Mouse (Mus musculus) layer of hippocampus, postnatal 25 days (tissue): ENCODE results near the gene Gm49403. TPM values are rescaled to one million over a fixed set of nuclear protein-coding genes. Genes with fewer than 3 reads are reported as not detected.

Experiments
- DNase-seq, 2 experiments: peaks; one replicate each; pipeline ENCODE4 v3.0.0; 2022; ENCODE audit warnings: mixed read lengths in 2 of 2, low spot score in 1 of 2; ENCODE audit errors: extremely low spot score in 1 of 2
- microRNA-seq, 2 experiments: library from miRNA; unstranded; fragments of <30 nt; microRNA quantifications; one replicate each; pipeline ENCODE4 v1.2.0; 2021
- total RNA-seq, 2 experiments: library from RNA; stranded (reverse); gene quantifications; 2 replicates each; pipeline ENCODE4 v1.2.3; 2021

The Gm49403 gene
- total RNA-seq, 2 experiments from 2014 or later, result not detected

DNA sequence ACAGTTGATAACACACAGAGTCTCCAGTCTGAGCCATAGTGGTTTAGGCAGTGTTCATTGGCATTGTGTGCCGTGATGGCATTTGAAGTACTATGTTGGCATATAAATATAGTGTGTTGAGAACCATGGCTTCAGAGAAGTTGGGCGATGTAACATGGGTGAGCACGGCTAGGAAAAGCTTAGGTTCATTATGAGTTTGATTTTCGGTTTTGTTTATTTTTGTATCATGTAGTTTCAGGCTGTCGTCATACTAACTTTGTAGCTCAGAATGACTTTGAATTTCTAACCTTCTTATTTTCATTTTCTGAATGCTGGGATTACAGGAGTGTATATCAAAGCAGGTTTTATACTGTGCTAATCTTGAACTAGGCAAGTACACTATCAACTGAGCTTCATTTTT, 19.7 kb downstream of the Gm49403 start:
- no peak for DNase-seq

DNA sequence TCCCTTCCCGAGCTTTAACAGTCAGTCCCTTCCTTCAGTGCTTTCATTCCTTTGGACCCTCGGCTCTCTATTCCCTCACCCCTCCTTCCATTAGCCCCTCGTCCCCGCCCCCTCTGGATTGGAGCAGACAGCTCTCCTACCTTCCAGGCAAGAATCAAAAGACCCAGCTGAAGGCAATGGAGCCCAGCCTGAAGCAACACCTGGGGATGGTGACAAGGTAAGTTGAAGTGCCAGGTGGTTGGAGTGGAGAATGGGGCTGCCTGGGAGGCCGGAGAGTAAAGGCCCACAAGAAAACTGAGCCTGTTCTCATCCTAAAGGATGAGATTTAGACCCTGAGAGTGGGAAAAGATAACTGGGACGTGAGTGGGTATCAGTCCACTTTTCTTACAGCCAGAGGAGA, 24.8 kb downstream of the Gm49403 start:
- no peak for DNase-seq

DNA sequence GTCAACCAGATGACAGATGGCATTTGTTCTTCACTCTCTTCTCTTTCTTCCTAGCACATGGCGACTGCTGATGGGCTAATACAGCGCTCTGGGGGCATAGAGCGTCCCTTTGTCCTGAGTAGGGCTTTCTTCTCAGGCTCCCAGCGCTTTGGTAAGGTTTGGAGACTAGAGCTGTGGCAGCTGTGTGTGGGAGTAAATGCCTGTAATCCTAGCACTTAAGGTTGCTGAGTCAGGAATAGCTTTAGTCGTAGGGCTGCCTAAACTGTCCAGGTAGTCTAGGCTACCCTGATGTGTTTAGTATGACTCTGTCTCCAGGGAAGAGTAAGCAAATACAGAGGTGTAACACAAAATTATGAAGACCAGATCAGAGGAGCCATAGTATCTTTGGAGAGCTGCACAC, 28.1 kb downstream of the Gm49403 start:
- DNase-seq, result no peak

DNA sequence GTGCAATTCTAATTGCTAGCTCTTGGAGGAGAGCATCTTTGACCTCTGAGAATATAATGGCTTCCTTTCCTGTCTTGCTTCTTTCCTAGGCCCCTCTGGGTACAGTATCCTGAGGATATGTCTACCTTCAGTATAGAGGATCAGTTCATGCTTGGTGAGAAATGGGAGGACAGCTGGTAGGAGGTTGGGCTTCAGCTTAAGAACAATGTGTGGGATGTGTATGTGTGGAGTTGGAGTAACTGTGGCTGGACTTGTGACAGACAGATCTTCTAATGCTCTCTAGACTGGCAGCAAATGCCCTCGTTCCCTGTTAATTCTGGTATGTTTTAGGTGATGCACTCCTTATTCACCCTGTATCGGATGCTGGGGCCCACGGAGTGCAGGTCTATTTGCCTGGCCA, 30.5 kb downstream of the Gm49403 start:
- no peak for DNase-seq

DNA sequence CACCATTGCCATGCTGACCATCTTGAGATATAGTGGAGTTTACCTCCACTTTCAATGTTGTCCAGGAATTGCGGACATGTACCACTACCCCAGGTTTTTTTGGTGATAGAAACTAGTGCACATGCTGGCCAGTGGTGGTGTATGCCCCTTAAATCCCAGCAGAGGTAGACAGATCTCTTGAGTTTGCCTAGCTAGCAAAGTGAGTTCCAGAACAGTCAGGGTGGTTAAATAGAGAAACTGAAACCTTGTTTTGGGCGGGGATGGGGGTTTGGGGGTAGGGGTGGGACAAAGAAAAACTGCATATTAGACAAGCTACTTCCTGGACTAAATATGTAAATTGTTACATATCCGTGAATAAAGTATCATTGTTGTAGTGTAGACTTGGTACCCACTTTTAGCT, 35.3 kb downstream of the Gm49403 start:
- no peak for DNase-seq

DNA sequence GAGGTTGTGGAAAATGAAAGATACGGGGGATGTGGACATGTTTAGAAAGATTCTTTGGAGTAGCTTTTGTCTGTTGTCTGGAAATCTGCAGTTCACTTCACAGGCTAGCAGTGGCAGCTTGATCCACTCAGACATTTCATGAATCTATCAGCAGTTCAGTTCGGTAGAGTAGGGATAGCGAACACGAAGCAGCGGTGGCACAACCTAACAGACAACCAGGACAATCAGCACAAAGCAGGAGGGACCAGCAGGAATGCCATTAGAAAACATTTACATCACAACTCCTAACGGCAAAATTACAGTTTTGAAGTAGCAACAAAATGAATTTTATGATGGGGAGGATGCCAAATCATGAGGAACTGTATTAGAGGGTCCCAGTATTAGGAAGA, 35.9 kb downstream of the Gm49403 start:
- no peak for DNase-seq

DNA sequence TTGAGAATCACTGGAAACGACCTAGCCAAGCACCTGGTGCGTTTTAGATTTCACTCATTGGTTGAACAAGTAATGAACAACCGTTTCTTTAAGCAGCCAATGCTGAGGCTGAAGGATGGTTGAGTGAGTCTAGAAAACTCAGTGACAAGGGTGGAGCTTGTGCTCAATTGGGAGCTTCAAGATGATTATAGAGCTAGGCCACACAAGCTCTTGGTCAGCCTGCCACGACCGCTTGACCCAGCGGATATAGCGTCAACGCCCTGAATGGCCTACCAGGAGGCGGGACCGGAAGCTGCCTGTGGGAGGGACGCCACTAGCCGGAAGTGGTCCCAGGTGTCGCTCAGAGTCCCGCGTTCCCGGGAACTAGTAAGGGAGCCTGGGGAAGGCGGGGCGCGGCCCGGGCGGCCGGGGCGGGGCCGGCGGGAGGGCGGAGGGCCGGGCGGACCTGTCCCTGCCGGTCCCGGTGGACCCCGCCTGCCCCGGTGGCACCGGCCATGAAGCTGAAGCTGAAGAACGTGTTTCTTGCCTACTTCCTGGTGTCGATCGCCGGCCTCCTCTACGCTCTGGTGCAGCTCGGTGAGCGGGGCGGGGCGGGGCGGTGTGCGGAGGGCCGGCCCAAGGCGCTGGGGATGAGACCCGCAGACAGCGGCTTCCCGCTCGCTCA, 36.5 kb downstream of the Gm49403 start, which contains the start of gene B3gat3:
B3gat3 (plus strand) TSS at position 302 of the 664 bp plus-strand sequence.
- DNase-seq, result peak; percentile 85 to 90

DNA sequence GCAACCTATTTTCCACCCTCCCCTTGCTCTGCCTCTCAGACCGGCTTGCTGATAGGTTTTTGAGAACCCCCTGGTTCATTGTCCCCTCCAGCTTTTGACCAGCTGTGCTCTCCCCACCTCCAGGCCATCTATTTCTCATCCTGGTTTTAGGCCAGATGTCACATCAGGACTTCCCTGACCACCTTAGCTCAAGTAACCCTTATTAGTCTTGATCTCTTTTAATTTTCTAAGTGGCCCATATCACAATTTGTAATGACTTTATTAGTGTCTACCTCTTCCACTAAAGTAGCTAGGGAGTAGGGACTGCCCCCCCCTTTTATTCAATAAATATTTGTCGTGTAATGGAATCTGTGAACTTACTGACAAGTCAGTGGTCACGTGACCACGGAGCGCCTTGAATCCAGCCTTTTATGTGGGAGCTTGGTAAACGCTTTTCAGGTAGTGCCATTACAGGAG, 37.1 kb downstream of the Gm49403 start:
- no peak for DNase-seq

DNA sequence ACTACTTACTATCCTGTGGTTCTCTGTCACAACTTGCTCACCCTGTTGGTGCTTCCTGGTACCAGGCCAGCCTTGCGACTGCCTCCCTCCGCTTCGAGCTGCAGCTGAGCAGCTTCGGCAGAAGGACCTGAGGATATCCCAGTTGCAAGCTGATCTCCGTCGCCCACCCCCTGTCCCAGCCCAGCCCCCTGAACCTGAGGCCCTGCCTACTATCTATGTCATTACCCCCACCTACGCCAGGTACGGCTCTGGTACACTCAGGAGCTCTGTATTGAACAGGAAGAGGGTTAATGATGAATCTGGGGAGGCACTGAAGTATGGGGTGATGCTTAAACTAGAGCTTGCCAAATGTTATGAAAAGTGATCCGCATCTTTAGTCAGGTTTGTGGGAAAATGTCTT, 38.0 kb downstream of the Gm49403 start:
- no peak for DNase-seq

DNA sequence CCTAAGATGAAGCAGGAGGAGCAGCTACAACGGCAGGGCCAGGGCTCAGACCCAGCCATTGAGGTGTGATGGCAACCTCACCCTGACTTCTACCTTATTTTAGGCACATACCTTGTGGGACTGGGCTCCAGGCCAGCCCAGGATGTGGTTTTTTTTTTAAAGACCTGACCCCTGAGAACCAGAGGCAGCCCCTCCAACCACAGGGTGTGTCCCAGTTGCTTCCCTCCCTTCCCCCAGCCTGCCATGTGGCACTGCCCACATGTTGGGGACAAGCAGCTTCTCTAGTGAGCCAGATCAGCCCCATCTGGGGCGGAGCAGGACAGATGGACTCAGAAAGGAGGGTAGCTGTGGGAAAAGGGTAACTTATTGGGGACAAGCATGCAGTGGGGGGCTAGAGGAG, 43.0 kb downstream of the Gm49403 start:
- no peak for DNase-seq

DNA sequence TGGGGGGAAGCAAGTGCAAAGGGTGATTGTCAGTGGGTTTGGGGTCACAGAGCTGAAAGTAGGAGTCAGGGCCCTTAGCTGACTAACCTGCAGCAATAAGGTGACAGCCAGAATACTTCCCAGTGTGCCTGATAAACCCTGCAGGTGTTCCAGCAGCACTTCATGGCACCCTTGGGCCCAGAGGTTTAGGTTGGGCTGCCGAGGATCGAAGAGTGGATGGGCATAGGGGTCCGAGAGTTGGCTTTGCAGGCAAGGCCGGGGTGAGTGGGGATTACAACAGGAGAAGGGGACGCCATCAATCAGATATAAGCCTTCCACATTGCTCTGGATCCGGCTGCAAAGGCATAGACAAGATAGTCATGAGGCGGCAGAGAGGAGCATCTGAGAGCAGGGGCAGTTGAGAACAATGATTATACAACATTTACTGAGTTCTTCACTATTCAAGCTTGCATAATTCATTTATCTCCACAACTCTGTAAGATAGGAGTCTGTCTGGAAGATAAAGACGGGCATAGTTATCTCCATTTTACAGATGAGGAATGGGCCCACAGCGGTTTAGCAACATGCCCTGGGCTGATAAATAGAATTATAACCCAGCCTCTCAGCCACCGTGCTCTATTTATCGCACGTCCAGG, 44.3 kb downstream of the Gm49403 start:
- DNase-seq, result no peak

DNA sequence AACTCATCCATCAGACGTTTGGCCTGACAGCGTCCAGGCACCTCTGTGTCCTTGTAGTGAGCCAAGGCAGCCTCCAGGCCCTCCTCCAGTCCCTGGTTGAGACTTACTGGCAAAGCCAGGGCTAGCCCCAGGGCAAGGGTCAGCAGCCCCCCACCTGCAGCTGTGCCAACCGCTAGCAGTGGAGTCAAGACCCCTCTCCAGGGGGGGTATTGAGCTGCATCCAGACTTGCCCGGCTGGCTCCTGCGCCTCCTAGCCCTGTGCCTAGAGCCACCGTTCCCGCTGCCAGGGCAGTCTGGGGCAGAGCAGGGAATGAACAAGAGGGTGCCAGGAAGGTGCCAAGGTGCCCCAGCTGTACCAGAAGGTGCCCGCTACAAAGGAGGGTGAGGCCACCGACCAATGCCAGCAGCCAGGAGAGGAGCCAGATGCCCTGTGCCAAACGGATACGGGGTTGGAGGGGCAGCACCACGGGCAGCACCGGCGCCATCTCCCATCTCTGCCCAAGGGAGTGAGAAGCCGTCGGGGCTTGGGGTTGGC, 45.0 kb downstream of the Gm49403 start:
- DNase-seq, result no peak

DNA sequence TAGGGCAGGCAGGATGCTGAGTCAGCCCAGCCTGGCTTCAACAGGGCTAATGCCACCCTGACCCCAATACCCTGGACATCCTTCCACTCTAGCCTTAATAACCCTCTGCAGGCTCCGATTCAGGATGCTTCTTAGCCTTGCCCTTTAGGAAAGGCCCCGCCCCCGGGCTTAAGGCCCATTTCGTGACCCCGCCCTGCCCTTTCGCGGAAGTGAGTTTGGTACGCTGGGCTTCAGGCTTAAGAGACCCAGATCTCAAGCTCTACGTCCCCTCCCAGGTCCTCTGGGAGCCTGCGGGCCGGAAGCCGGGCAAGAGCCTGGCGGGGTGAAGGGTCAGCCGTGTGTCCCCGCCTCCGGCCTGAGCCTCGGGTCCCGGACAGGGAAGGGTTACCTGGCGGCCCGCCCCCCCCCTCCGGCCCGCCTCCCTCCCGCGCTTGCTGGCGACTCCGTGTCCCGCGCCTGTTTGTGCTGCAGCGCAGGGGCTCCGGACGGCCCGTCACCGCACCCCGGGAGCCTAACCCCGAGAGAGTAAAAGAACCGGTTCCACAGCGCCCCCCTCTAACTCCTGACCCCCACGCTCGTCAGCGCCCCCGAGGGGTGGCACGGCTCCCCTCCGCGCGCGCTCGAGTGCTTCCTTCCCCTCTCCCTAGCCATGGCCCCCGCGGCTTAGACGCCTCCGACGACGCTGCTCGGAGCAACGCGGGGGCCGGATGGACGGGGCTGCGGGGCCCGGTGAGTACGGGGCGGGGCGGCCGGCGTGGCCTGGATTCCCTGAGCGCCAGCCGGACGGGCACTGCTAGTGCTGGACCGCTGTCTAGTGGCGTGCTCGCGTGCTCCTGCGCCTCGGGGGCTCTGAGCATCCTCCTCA, 45.7 kb downstream of the Gm49403 start, which contains the start of the genes Rom1 and Eml3:
Rom1 (minus strand) TSS at position 133 of the 865 bp plus-strand sequence.
Eml3 (plus strand) TSS at position 329 of the 865 bp plus-strand sequence.
- DNase-seq, result peak in 1 of 2 experiments; percentile 42

DNA sequence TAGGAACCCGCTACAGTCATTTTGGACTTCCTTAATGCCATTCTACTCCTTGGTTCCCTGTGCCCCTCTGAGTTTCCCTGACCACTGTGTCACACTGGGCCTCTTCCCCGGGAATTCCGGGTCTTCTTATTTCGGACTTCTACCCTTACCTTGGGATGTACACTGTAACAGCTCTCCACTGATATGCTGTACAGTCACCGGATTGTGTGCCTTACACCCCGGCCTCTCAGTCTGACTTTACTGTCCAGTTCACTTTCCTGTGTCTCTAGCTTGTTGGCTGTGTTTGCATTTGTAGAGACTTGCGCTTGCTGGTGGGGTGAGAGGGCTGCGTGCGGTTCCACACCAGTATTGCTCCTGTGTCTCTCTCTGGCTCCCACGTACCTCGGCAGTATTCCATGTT, 46.4 kb downstream of the Gm49403 start:
- no peak for DNase-seq

DNA sequence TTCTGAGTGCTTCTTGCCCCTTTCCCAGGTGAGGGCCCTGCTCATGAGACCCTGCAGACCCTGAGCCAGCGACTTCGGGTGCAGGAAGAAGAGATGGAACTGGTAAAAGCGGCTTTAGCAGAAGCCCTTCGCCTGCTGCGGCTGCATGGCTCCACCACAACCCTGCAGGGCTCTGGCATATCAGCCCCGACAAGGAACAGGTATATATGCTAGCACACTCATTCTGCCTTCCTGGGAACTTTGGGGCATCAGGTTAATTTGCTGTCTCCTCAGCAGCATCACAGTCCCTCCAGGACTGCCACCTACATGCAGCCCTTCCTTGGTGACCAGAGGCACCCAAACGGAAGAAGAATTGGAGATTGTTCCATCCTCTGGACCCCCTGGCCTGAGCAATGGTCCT, 47.0 kb downstream of the Gm49403 start:
- no peak for DNase-seq

DNA sequence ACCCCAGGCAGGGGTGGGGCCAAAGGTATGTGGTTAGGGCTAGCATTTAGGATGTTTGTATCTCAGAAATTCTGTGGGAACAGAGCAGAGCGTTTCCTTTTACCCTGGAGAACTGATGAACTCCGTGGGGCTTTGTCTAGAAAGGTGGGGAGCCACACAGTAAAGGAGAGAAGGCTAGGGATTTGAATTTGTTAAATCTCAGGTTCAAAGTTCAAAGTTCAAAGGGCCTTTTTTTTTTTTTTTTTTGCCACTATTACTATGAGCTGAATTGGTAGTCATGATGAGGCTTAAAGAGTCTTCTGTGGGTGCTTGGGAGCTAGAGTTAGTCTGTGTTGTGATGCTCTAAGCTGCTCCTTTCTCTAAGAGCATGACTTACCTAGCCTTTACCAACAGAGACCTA, 53.0 kb downstream of the Gm49403 start:
- DNase-seq, result no peak

Small RNA genes within 50 kb of the gene (microRNA-seq; reads per million reads assigned to microRNA genes)
- 0 reads per million in 2 experiments for gene Mir5136

Other genes with a start within 250 kb of the Gm49403 start
- gene Chrm1, start 220.1 kb upstream of the Gm49403 start, total RNA-seq, result 100 to 1,000 TPM; 188 to 200 TPM
- 100 to 1,000 TPM; 155 to 170 TPM for gene Slc3a2, start 160.6 kb upstream of the Gm49403 start, total RNA-seq
- 10 to 100 TPM; 43.9 to 53.6 TPM for gene Wdr74, start 148.1 kb upstream of the Gm49403 start, total RNA-seq
- gene 1700092M07Rik, start 143.2 kb upstream of the Gm49403 start, total RNA-seq, result 1 to 10 TPM in 1 of 2 experiments, not detected in 1; 1.5 TPM
- gene Stx5a, start 142.5 kb upstream of the Gm49403 start, total RNA-seq, result 10 to 100 TPM; 59.9 to 70.7 TPM
- gene Nxf1, start 126.9 kb upstream of the Gm49403 start, total RNA-seq, result 10 to 100 TPM; 75.4 to 95.3 TPM
- gene Tmem223, start 112.9 kb upstream of the Gm49403 start, total RNA-seq, result 100 to 1,000 TPM in 1 of 2 experiments, 10 to 100 TPM in 1; 92.1 to 101 TPM
- gene Tmem179b, start 109.5 kb upstream of the Gm49403 start, total RNA-seq, result 10 to 100 TPM in 1 of 2 experiments, 1 to 10 TPM in 1; 8.5 to 10.1 TPM
- gene Taf6l, start 97.5 kb upstream of the Gm49403 start, total RNA-seq, result 10 to 100 TPM; 13.8 to 14.1 TPM
- 100 to 1,000 TPM; 112 to 130 TPM for gene Polr2g, start 85.4 kb upstream of the Gm49403 start, total RNA-seq
- 1 to 10 TPM; 6.4 to 6.6 TPM for gene Zbtb3, start 81.4 kb upstream of the Gm49403 start, total RNA-seq
- 10 to 100 TPM; 35.3 to 36.4 TPM for gene Ttc9c, start 64.6 kb upstream of the Gm49403 start, total RNA-seq
- gene Hnrnpul2, start 63.9 kb upstream of the Gm49403 start, total RNA-seq, result 100 to 1,000 TPM; 109 to 120 TPM
- gene AC129217.1, start 54.2 kb upstream of the Gm49403 start, total RNA-seq, result 1 to 10 TPM in 1 of 2 experiments, not detected in 1; 4.5 TPM
- gene Bscl2, start 46.5 kb upstream of the Gm49403 start, total RNA-seq, result 100 to 1,000 TPM; 103 to 111 TPM
- 100 to 1,000 TPM; 188 to 192 TPM for gene Gng3, start 44.7 kb upstream of the Gm49403 start, total RNA-seq
- gene Lrrn4cl, start 33.2 kb upstream of the Gm49403 start, total RNA-seq, result under 1 TPM; 0.28 to 0.47 TPM
- gene Ubxn1, start 12.4 kb upstream of the Gm49403 start, total RNA-seq, result 10 to 100 TPM; 92.2 to 98.9 TPM
- 10 to 100 TPM; 31.2 to 36.4 TPM for gene Uqcc3, start 3.0 kb upstream of the Gm49403 start, total RNA-seq
- 10 to 100 TPM; 10.1 to 16.2 TPM for gene Lbhd1, start 198 bp upstream of the Gm49403 start, total RNA-seq
- 10 to 100 TPM; 22.0 to 25.7 TPM for gene 1810009A15Rik, start 4.9 kb downstream of the Gm49403 start, total RNA-seq
- gene Gm49416, start 5.0 kb downstream of the Gm49403 start, total RNA-seq, result 1 to 10 TPM; 1.6 to 2.2 TPM
- 10 to 100 TPM; 26.1 to 27.0 TPM for gene Ints5, start 9.1 kb downstream of the Gm49403 start, total RNA-seq
- gene Ganab, start 14.1 kb downstream of the Gm49403 start, total RNA-seq, result 100 to 1,000 TPM; 116 to 122 TPM
- 100 to 1,000 TPM; 169 to 172 TPM for gene B3gat3, start 36.4 kb downstream of the Gm49403 start, total RNA-seq
- gene Rom1, start 45.4 kb downstream of the Gm49403 start, total RNA-seq, result 1 to 10 TPM; 4.8 to 6.4 TPM
- gene Eml3, start 45.6 kb downstream of the Gm49403 start, total RNA-seq, result 10 to 100 TPM in 1 of 2 experiments, 1 to 10 TPM in 1; 9.1 to 11.1 TPM
- gene Mta2, start 57.9 kb downstream of the Gm49403 start, total RNA-seq, result 10 to 100 TPM; 51.2 to 58.4 TPM
- 10 to 100 TPM; 19.4 to 20.1 TPM for gene Tut1, start 69.9 kb downstream of the Gm49403 start, total RNA-seq
- gene Eef1g, start 83.1 kb downstream of the Gm49403 start, total RNA-seq, result 100 to 1,000 TPM; 215 to 256 TPM
- gene Ahnak, start 105.4 kb downstream of the Gm49403 start, total RNA-seq, result 10 to 100 TPM; 14.7 to 15.7 TPM
- gene Scgb1a1, start 204.0 kb downstream of the Gm49403 start, total RNA-seq, result not detected